12 mouse cellular contexts compared by ENCODE assay signal in the genomic region with DNA sequence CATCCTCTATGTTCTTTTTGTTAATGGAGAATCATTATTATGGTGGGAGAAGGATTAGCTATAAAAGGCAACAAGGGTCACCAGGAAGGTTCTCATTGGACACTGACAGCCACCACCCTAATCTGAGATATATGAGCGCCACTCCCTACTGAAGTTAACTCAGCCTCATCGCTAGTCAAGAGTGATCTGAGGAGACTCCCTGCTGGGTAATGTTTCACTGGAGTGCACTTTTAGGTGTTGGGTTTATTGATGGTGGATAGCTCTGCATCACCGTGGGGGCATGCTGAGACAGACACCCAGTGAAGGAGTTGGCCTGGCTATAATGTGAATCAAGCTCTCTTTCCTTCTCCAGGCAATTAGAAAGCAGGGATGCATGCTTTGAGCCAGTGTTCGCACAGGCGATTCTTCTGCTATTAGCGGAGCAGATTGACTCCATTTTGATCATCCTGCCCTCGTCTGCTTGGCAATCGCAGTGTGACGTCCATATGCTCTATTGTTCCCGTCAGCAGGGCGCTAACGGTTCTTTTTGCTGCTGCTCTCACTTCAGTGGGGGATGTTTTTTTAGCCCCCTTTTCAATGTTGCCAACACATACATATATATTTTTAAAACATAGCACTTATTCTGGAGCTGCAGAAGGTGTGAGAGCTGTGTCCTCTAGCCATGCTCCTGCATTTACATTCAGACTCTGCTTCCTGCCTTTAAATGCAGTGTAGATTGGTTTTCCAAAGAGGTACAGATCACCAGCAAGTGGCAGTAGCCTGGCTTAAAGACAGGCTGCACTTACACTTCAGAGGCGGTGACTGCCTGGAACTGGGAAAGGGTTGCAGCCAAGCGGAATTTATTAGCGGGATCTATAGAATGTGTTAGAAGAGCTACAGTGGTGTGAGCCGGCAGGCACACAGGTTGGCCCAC.
DNase-seq lines count a peak whose midpoint lies in the region; ATAC-seq and TF ChIP-seq lines count a peak whose summit lies in the region.
"Had no signal": no experiment of that assay in that cellular context is flagged by ENCODE, and none has a peak within 500 bp of the region (broad histone marks: within the 10 kb centered on the region; RNA-seq: fewer than 3 reads in every experiment).

No protein-coding gene starts in this region.

- H3K9me3 ChIP-seq in kidney, embryonic 15.5 days (replicated peaks), result no peaks in the 10 kb centered on the region
- H3K9me3 ChIP-seq: limb, embryonic 12.5 days had no signal

- TF ChIP-seq POLR2A in testis, adult 2 months (IDR thresholded peaks at IDR 0.05; ENCODE audit: control insufficient read depth, low read depth, low read length), result peak; percentile 46; the same call in 1 of the 2 replicates

- no peak overlapping the region for H3K9ac ChIP-seq in kidney, embryonic 15.5 days
- H3K9ac ChIP-seq: limb, embryonic 12.5 days had no signal

- no peak for DNase-seq in kidney, adult 11 months
- no peak for DNase-seq in testis, postnatal 14 days (ENCODE audit: low spot score)
- DNase-seq in layer of hippocampus, adult 8-10 months (ENCODE audit: low spot score in 2 of 2), result peak; percentile 5 to 8
- peak; percentile 23 for DNase-seq in telencephalon, adult 2 months (ENCODE audit: low read depth, low spot score)
- DNase-seq in lung, adult 18-20 months, result no peak
- DNase-seq in ovary, postnatal 10 days (ENCODE audit: low spot score), result no peak
- DNase-seq: heart, adult 2 months; lung, postnatal 4 days had no signal

- H3K36me3 ChIP-seq in kidney, embryonic 15.5 days, result no peaks in the 10 kb centered on the region
- H3K36me3 ChIP-seq in testis, adult 2 months (ENCODE audit: control insufficient read depth, insufficient read depth, low read length), result no peaks in the 10 kb centered on the region
- H3K36me3 ChIP-seq: limb, embryonic 12.5 days had no signal

- no peak for TF ChIP-seq CTCF in testis, adult 2 months (IDR thresholded peaks at IDR 0.05; ENCODE audit: control insufficient read depth, insufficient read depth, insufficient replicate concordance, low read depth, low read length)

- ATAC-seq in kidney, embryonic 15.5 days (replicated peaks; ENCODE audit: low FRiP score), result peak; percentile 78

- no peaks in the 10 kb centered on the region for H3K27me3 ChIP-seq in kidney, embryonic 15.5 days
- H3K27me3 ChIP-seq in testis, adult 2 months (ENCODE audit: control insufficient read depth, insufficient read depth, low read length), result no peaks in the 10 kb centered on the region
- H3K27me3 ChIP-seq: CH12.LX had no signal

- no peak overlapping the region for H3K27ac ChIP-seq in kidney, embryonic 15.5 days
- no peak overlapping the region for H3K27ac ChIP-seq in testis, adult 2 months (ENCODE audit: control insufficient read depth, insufficient read depth, low read depth, low read length)
- H3K27ac ChIP-seq: heart, adult 2 months; limb, embryonic 12.5 days had no signal

- H3K4me3 ChIP-seq in kidney, embryonic 15.5 days (replicated peaks), result no peak overlapping the region
- H3K4me3 ChIP-seq in testis, adult 2 months (ENCODE audit: control insufficient read depth, low read depth, low read length), result peak overlapping the region; percentile 75
- H3K4me3 ChIP-seq: heart, adult 2 months; limb, embryonic 12.5 days had no signal

- 0 out of 2 replicates have a peak, but pooled peaks cover 7% of the 10 kb centered on the region for H3K4me1 ChIP-seq in kidney, embryonic 15.5 days
- peaks cover 7% of the 10 kb centered on the region for H3K4me1 ChIP-seq in testis, adult 2 months (ENCODE audit: control insufficient read depth, insufficient read depth, low read length)

- 73% methylated on average over 16 of the region's 16 CpGs for whole genome bisulfite sequencing in kidney, embryonic 15.5 days

- H3K4me2 ChIP-seq in kidney, embryonic 15.5 days, result no peak overlapping the region
- H3K4me2 ChIP-seq: limb, embryonic 12.5 days had no signal

Comparison
In these comparisons a context has a peak if more than half of its experiments do, and no peak if none do; other contexts are left out.
1. DNase-seq: peak in layer of hippocampus, adult 8-10 months (2 of 2) and telencephalon, adult 2 months (single experiment); none in kidney, adult 11 months (single experiment), testis, postnatal 14 days (single experiment), lung, adult 18-20 months (0 of 2) and ovary, postnatal 10 days (single experiment).